Mouse (Mus musculus) mesoderm, embryonic 11.5 days (tissue): ENCODE data around the gene Lrfn1.
"Not testable (repeated sequence)": the region's sequence is repeated elsewhere in the genome, so short reads cannot be mapped to it uniquely, and the experiment has no call there.

ENCODE experiments used
- DNase-seq: peaks from one replicate; pipeline ENCODE4 v3.0.0-alpha.2; 2012; ENCODE audit warnings: low read depth, low spot score

The Lrfn1 gene

GRCm38 (mm10) chr7:28510405-28510974 lies 58.7 kb downstream of the Lrfn1 start, which contains the start of gene Ifnl2:
Gene Ifnl2, minus strand, starts transcription at chr7:28510455.
- not testable (repeated sequence) for DNase-seq

- DNase-seq: no peak
These were observed 59.7 kb downstream of the Lrfn1 start for GRCm38 (mm10) chr7:28511441-28511840.
